In genomic region chr4:41253756-41254155, GRCm38 (mm10) we compare ENCODE assay signal across 29 mouse cellular contexts. TPM values are rescaled to one million over a fixed set of nuclear protein-coding genes. Genes with fewer than 3 reads are reported as not detected.
DNase-seq lines count a peak whose midpoint lies in the region; ATAC-seq lines count a peak whose summit lies in the region.
"Had no signal": no experiment of that assay in that cellular context is flagged by ENCODE, and none has a peak within 500 bp of the region (broad histone marks: within the 10 kb centered on the region; RNA-seq: fewer than 3 reads in every experiment).

No protein-coding gene starts in this region.

- 0 out of 2 replicates have a peak, but pooled peaks cover 4% of the 10 kb centered on the region for H3K36me3 ChIP-seq in heart, embryonic 11.5 days (ENCODE audit: control insufficient read depth, insufficient read depth, low read length)
- peaks cover 23% of the 10 kb centered on the region for H3K36me3 ChIP-seq in heart, embryonic 10.5 days
- peaks cover 12% of the 10 kb centered on the region for H3K36me3 ChIP-seq in heart, embryonic 16.5 days (ENCODE audit: control insufficient read depth, insufficient read depth)

- no peaks in the 10 kb centered on the region for H3K27me3 ChIP-seq in heart, embryonic 11.5 days (ENCODE audit: control insufficient read depth, insufficient read depth, low read length)
- H3K27me3 ChIP-seq in heart, embryonic 10.5 days (ENCODE audit: insufficient read depth, poor library complexity, severe bottlenecking) = no peaks in the 10 kb centered on the region
- no peaks in the 10 kb centered on the region for H3K27me3 ChIP-seq in heart, embryonic 16.5 days (ENCODE audit: control insufficient read depth, insufficient read depth, low read length)
- H3K27me3 ChIP-seq: embryonic facial prominence, embryonic 13.5 days; forebrain, embryonic 12.5 days; forebrain, embryonic 15.5 days; heart, embryonic 12.5 days; hindbrain, embryonic 13.5 days; intestine, embryonic 15.5 days had no signal

- no peak overlapping the region for H3K9ac ChIP-seq in heart, embryonic 11.5 days (ENCODE audit: low read depth, low read length)
- no peak overlapping the region for H3K9ac ChIP-seq in heart, embryonic 16.5 days (ENCODE audit: low read length)
- H3K9ac ChIP-seq: embryonic facial prominence, embryonic 13.5 days; forebrain, embryonic 12.5 days; forebrain, embryonic 15.5 days; heart, embryonic 12.5 days; hindbrain, embryonic 13.5 days; intestine, embryonic 15.5 days had no signal

- no peak for DNase-seq in heart, embryonic 10.5 days (ENCODE audit: low spot score)
- no peak for DNase-seq in heart, adult 11 months
- DNase-seq in kidney, adult 9 months = peak; percentile 70
- no peak for DNase-seq in kidney, adult 11 months
- peak; percentile 30 for DNase-seq in MN1 (ENCODE audit: low spot score)
- DNase-seq: adrenal gland, adult 8-10 months; adrenal gland, postnatal 25 days; cerebellum, adult 11-12 months; cerebellum, adult 8-10 months; cerebellum, postnatal 10 days; cerebellum, postnatal 36 days; embryo, embryonic 11 days; gastrocnemius, postnatal 14 days; heart, adult 18-20 months; kidney, adult 18-20 months had no signal

- ATAC-seq in heart, embryonic 11.5 days (replicated peaks; ENCODE audit: insufficient number of reproducible peaks, low FRiP score, low TSS enrichment) = no peak
- no peak for ATAC-seq in heart, embryonic 16.5 days (replicated peaks; ENCODE audit: extremely low read depth, insufficient read depth, low FRiP score)
- ATAC-seq: activated CD4-positive, CD25-positive, alpha-beta regulatory T cell, adult 4 months; CD4-positive, CD25-positive, alpha-beta regulatory T cell, adult 4 months; forebrain, embryonic 15.5 days; hindbrain, embryonic 16.5 days; intestine, embryonic 15.5 days had no signal

- 0 out of 2 replicates have a peak overlapping the region, but pooled peaks have one; percentile 10 for H3K27ac ChIP-seq in heart, embryonic 11.5 days (ENCODE audit: low read depth, low read length)
- no peak overlapping the region for H3K27ac ChIP-seq in heart, embryonic 10.5 days
- H3K27ac ChIP-seq in heart, embryonic 16.5 days (ENCODE audit: low read length) = peak overlapping the region; percentile 51
- H3K27ac ChIP-seq: embryonic facial prominence, embryonic 10.5 days; embryonic facial prominence, embryonic 13.5 days; forebrain, embryonic 12.5 days; forebrain, embryonic 15.5 days; hindbrain, embryonic 10.5 days; hindbrain, embryonic 13.5 days; intestine, embryonic 15.5 days had no signal

- 88% methylated on average over 2 of the region's 2 CpGs for WGBS in heart, embryonic 11.5 days (ENCODE audit: insufficient replicate concordance)
- 84% methylated on average over 2 of the region's 2 CpGs for WGBS in heart, embryonic 10.5 days
- 87% methylated on average over 2 of the region's 2 CpGs for WGBS in heart, embryonic 16.5 days

- no peak overlapping the region for H3K4me3 ChIP-seq in heart, embryonic 11.5 days (ENCODE audit: low read depth, low read length)
- no peak overlapping the region for H3K4me3 ChIP-seq in heart, embryonic 10.5 days
- H3K4me3 ChIP-seq in heart, embryonic 16.5 days (ENCODE audit: low read length) = no peak overlapping the region
- H3K4me3 ChIP-seq: embryonic facial prominence, embryonic 10.5 days; embryonic facial prominence, embryonic 13.5 days; erythroblast, embryonic 14.5 days; forebrain, embryonic 12.5 days; forebrain, embryonic 15.5 days; heart, embryonic 12.5 days; hindbrain, embryonic 10.5 days; hindbrain, embryonic 13.5 days; intestine, embryonic 15.5 days had no signal

- no peak overlapping the region for H3K4me2 ChIP-seq in heart, embryonic 11.5 days
- H3K4me2 ChIP-seq in heart, embryonic 16.5 days (ENCODE audit: low read depth, low read length) = no peak overlapping the region
- H3K4me2 ChIP-seq: embryonic facial prominence, embryonic 13.5 days; forebrain, embryonic 12.5 days; forebrain, embryonic 15.5 days; heart, embryonic 12.5 days; hindbrain, embryonic 13.5 days; intestine, embryonic 15.5 days had no signal

- H3K9me3 ChIP-seq in heart, embryonic 11.5 days (replicated peaks; ENCODE audit: control insufficient read depth, low read length) = no peaks in the 10 kb centered on the region
- H3K9me3 ChIP-seq in heart, embryonic 10.5 days = no peaks in the 10 kb centered on the region
- no peaks in the 10 kb centered on the region for H3K9me3 ChIP-seq in heart, embryonic 16.5 days (replicated peaks; ENCODE audit: control insufficient read depth, low read length)
- H3K9me3 ChIP-seq: embryonic facial prominence, embryonic 10.5 days; embryonic facial prominence, embryonic 13.5 days; forebrain, embryonic 12.5 days; forebrain, embryonic 15.5 days; heart, embryonic 12.5 days; hindbrain, embryonic 10.5 days; hindbrain, embryonic 13.5 days; intestine, embryonic 15.5 days had no signal

- H3K4me1 ChIP-seq in heart, embryonic 11.5 days (ENCODE audit: control insufficient read depth, insufficient read depth, low read length) = peaks cover 19% of the 10 kb centered on the region
- peaks cover 20% of the 10 kb centered on the region for H3K4me1 ChIP-seq in heart, embryonic 10.5 days
- peaks cover 23% of the 10 kb centered on the region for H3K4me1 ChIP-seq in heart, embryonic 16.5 days (ENCODE audit: control insufficient read depth, insufficient read depth, low read length)
- H3K4me1 ChIP-seq: embryonic facial prominence, embryonic 10.5 days; embryonic facial prominence, embryonic 13.5 days; forebrain, embryonic 12.5 days; forebrain, embryonic 15.5 days; hindbrain, embryonic 10.5 days; hindbrain, embryonic 13.5 days; intestine, embryonic 15.5 days had no signal

RNA-seq across cellular contexts. Expression of gene Ubap2, which starts 21.2 kb away (rescaled TPM):
- 51.4 and 63.2 TPM in 2 replicates for polyA plus RNA-seq in heart, embryonic 11.5 days (2014; fragmentation: Nextera tagmentation; extraction: Ambion mirVana)
- polyA plus RNA-seq in heart, embryonic 10.5 days (2016; fragmentation: Nextera tagmentation; extraction: Ambion mirVana) = 82.1 and 87.0 TPM in 2 replicates
- polyA plus RNA-seq in heart, embryonic 16.5 days (2015; fragmentation: Nextera tagmentation; extraction: Ambion mirVana) = 50.8 and 59.2 TPM in 2 replicates

Comparison
In these comparisons a context has a peak if more than half of its experiments do, and no peak if none do; other contexts are left out.
1. DNase-seq: peak in kidney, adult 9 months (single experiment) and MN1 (single experiment); none in heart, embryonic 10.5 days (single experiment), heart, adult 11 months (single experiment) and kidney, adult 11 months (single experiment).